Mouse (Mus musculus): ENCODE data around the gene Rflnb. TPM values are rescaled to one million over a fixed set of nuclear protein-coding genes. Genes with fewer than 3 reads are reported as not detected.
"Not testable (repeated sequence)": the region's sequence is repeated elsewhere in the genome, so short reads cannot be mapped to it uniquely, and the experiment has no call there.

The Rflnb gene
- polyA plus RNA-seq, 1 experiment from 2014 or later = 54.4 TPM

DNA sequence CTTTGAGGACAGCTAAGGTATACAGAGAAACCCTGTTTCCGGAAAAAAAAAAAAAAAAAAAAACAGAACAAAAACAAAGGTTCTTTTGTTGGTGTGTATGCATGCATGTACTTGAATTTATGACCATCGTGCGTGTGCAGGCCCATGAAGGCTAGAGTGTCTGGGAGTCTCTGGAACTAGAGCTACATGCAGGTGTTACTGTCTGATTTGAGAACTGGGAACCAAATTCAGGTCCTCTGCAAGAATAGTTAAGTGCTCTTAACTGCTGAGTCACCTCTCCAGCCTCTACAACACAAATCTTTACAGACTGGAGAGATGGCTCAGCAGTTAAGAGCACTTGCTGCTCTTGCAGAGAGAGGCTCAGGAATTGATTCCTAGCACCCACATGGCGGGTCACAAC, 11.8 kb downstream of the Rflnb start:
- no peak overlapping the region for H3K4me3 ChIP-seq (ENCODE audit: low read depth, low read length)
- no peaks in the 10 kb centered on the region for H3K4me1 ChIP-seq (ENCODE audit: insufficient read depth, low read depth, low read length)
- H3K27ac ChIP-seq (ENCODE audit: low read length) = no peak overlapping the region
- ATAC-seq (no peak), DNase-seq (ENCODE audit: low spot score) (no peak)
- no peak overlapping the region for H3K4me2 ChIP-seq (replicated peaks; ENCODE audit: low read depth, low read length)
- H3K27me3 ChIP-seq (replicated peaks; ENCODE audit: insufficient read depth, low read length) = no peaks in the 10 kb centered on the region
- H3K9ac ChIP-seq (replicated peaks; ENCODE audit: low read depth) = no peak overlapping the region
- TF ChIP-seq EP300 (IDR thresholded peaks at IDR 0.05) = no peak
- no peak for TF ChIP-seq CTCF (IDR thresholded peaks at IDR 0.05)
- WGBS = 58% methylated on average over 4 of the region's 4 CpGs
- no peaks in the 10 kb centered on the region for H3K36me3 ChIP-seq (ENCODE audit: insufficient read depth, low read length)
- H3K9me3 ChIP-seq (ENCODE audit: low read length) = no peaks in the 10 kb centered on the region

GRCm38 (mm10) chr11:76015251-76015650, 12.3 kb downstream of the Rflnb start:
- no peak overlapping the region for H3K4me2 ChIP-seq (replicated peaks; ENCODE audit: low read depth, low read length)
- H3K4me3 ChIP-seq (ENCODE audit: low read depth, low read length) = no peak overlapping the region
- H3K9ac ChIP-seq (replicated peaks; ENCODE audit: low read depth) = no peak overlapping the region
- no peak for DNase-seq (ENCODE audit: low spot score)
- no peaks in the 10 kb centered on the region for H3K9me3 ChIP-seq (ENCODE audit: low read length)
- ATAC-seq = no peak
- no peaks in the 10 kb centered on the region for H3K4me1 ChIP-seq (ENCODE audit: insufficient read depth, low read depth, low read length)
- WGBS = 83% methylated on average over 6 of the region's 6 CpGs
- no peaks in the 10 kb centered on the region for H3K36me3 ChIP-seq (ENCODE audit: insufficient read depth, low read length)
- H3K27ac ChIP-seq (ENCODE audit: low read length) = no peak overlapping the region
- H3K27me3 ChIP-seq (replicated peaks; ENCODE audit: insufficient read depth, low read length) = no peaks in the 10 kb centered on the region
- TF ChIP-seq EP300 (IDR thresholded peaks at IDR 0.05) (no peak), CTCF (IDR thresholded peaks at IDR 0.05) (no peak)

- peak overlapping the region; percentile 64; the same call in 1 of the 2 replicates for H3K27ac ChIP-seq (ENCODE audit: low read length)
- no peaks in the 10 kb centered on the region for H3K36me3 ChIP-seq (ENCODE audit: insufficient read depth, low read length)
- DNase-seq (ENCODE audit: low spot score) (peak; percentile 57), ATAC-seq (peak; percentile 73)
- H3K4me2 ChIP-seq (replicated peaks; ENCODE audit: low read depth, low read length) = no peak overlapping the region
- H3K9ac ChIP-seq (replicated peaks; ENCODE audit: low read depth) = no peak overlapping the region
- TF ChIP-seq CTCF (IDR thresholded peaks at IDR 0.05) = no peak
- no peak for TF ChIP-seq EP300 (IDR thresholded peaks at IDR 0.05)
- no peaks in the 10 kb centered on the region for H3K27me3 ChIP-seq (replicated peaks; ENCODE audit: insufficient read depth, low read length)
- no peaks in the 10 kb centered on the region for H3K4me1 ChIP-seq (ENCODE audit: insufficient read depth, low read depth, low read length)
- 50% methylated on average over 9 of the region's 9 CpGs for WGBS
- no peaks in the 10 kb centered on the region for H3K9me3 ChIP-seq (ENCODE audit: low read length)
- no peak overlapping the region for H3K4me3 ChIP-seq (ENCODE audit: low read depth, low read length)
Observed at GRCm38 (mm10) chr11:76010838-76011624, 16.6 kb downstream of the Rflnb start.

GRCm38 (mm10) chr11:76009101-76009500, 18.5 kb downstream of the Rflnb start:
- no peak for ATAC-seq
- no peaks in the 10 kb centered on the region for H3K27me3 ChIP-seq (replicated peaks; ENCODE audit: insufficient read depth, low read length)
- H3K4me3 ChIP-seq (ENCODE audit: low read depth, low read length) = no peak overlapping the region
- H3K9ac ChIP-seq (replicated peaks; ENCODE audit: low read depth) = no peak overlapping the region
- no peak for DNase-seq (ENCODE audit: low spot score)
- 77% methylated on average over 6 of the region's 6 CpGs for WGBS
- no peak overlapping the region for H3K4me2 ChIP-seq (replicated peaks; ENCODE audit: low read depth, low read length)
- H3K9me3 ChIP-seq (ENCODE audit: low read length) = no peaks in the 10 kb centered on the region
- H3K36me3 ChIP-seq (ENCODE audit: insufficient read depth, low read length) = no peaks in the 10 kb centered on the region
- no peak for TF ChIP-seq EP300 (IDR thresholded peaks at IDR 0.05)
- no peak for TF ChIP-seq CTCF (IDR thresholded peaks at IDR 0.05)
- H3K27ac ChIP-seq (ENCODE audit: low read length) = no peak overlapping the region
- H3K4me1 ChIP-seq (ENCODE audit: insufficient read depth, low read depth, low read length) = no peaks in the 10 kb centered on the region

- no peaks in the 10 kb centered on the region for H3K27me3 ChIP-seq (replicated peaks; ENCODE audit: insufficient read depth, low read length)
- no peak for TF ChIP-seq EP300 (IDR thresholded peaks at IDR 0.05)
- no peak for TF ChIP-seq CTCF (IDR thresholded peaks at IDR 0.05)
- no peak overlapping the region for H3K27ac ChIP-seq (ENCODE audit: low read length)
- 79% methylated on average over 2 of the region's 2 CpGs for WGBS
- no peaks in the 10 kb centered on the region for H3K36me3 ChIP-seq (ENCODE audit: insufficient read depth, low read length)
- H3K9ac ChIP-seq (replicated peaks; ENCODE audit: low read depth) = no peak overlapping the region
- H3K4me1 ChIP-seq (ENCODE audit: insufficient read depth, low read depth, low read length) = no peaks in the 10 kb centered on the region
- ATAC-seq (no peak), DNase-seq (ENCODE audit: low spot score) (no peak)
- no peak overlapping the region for H3K4me2 ChIP-seq (replicated peaks; ENCODE audit: low read depth, low read length)
- no peak overlapping the region for H3K4me3 ChIP-seq (ENCODE audit: low read depth, low read length)
- no peaks in the 10 kb centered on the region for H3K9me3 ChIP-seq (ENCODE audit: low read length)
Observed at GRCm38 (mm10) chr11:76008162-76008561, 19.4 kb downstream of the Rflnb start.

DNA sequence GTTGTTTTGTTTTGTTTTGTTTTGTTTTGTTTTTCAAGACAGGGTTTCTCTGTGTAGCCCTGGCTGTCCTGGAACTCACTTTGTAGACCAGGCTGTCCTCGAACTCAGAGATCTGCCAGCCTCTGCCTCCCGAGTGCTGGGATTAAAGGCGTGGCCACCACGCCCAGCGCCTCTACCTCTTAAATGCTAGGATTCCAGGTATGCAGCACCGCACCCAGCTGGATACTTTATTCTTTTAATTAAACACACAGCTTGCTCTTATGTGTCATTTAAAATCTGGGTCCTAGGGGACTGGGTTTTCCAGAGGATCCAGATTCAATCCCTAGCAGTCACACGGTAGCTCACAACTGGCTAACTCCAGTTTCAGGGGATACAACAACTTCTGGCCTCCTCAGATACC, 23.3 kb downstream of the Rflnb start:
- not testable (repeated sequence) for H3K9me3 ChIP-seq (ENCODE audit: low read length); ATAC-seq; DNase-seq (ENCODE audit: low spot score); H3K27me3 ChIP-seq (replicated peaks; ENCODE audit: insufficient read depth, low read length); H3K36me3 ChIP-seq (ENCODE audit: insufficient read depth, low read length); H3K4me2 ChIP-seq (replicated peaks; ENCODE audit: low read depth, low read length); H3K27ac ChIP-seq (ENCODE audit: low read length); H3K4me3 ChIP-seq (ENCODE audit: low read depth, low read length); H3K9ac ChIP-seq (replicated peaks; ENCODE audit: low read depth); H3K4me1 ChIP-seq (ENCODE audit: insufficient read depth, low read depth, low read length)
- WGBS = 93% methylated on average over 7 of the region's 7 CpGs

All from lung, postnatal 0 days (tissue).